Mouse (Mus musculus) brain, adult 2 months (tissue): ENCODE measurements at regions not wholly inside any gene's neighbourhood (a gene's known extent, or its start where the extent isn't known, plus 50 kb on each side); places are given as distances from the start of the nearest gene placed in this dataset.

Experiments used
- DNase-seq: peaks from one replicate; pipeline ENCODE4 v3.0.0; 2011; ENCODE audit warnings: low read depth, low spot score

DNA sequence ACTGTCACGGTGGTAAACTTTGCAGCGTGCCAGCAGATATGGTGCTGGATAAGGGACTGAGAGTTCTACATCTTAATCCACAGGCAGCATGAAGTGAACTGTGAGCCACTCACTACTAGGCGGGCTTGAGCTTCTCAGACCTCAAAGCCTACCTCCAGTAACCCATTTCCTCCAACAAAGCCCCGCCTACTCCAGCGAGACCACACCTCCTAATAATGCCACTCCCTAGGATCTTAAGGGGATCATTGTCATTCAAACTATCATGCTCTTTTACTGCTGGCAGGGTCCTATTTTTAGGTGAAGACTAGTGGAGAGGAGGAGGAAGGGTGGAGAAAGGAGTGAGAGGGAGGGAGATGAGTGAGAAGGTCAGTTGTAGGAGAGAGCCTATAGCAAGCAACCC lies 122.0 kb downstream of the Mycn start:
- no peak for DNase-seq

DNA sequence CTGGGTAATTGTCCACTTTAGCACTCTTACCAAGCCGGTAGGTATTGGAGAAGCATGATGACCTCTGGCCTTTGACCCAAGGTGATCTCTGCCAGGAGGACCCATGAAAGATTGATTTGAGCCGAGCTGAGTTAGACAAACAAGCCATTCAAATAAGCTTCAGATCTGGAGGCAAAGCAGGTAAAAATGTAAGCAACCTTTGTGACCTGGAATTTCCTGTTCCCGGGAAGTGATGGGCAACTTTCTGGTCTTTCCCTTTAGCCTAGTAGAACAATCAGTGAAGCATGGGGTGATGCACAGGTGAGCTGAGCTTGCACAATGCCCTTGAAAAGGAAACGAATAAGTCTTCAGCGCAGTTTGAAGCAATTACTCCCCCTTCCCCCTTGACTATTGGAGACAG lies 127.0 kb downstream of the Mycn start:
- no peak for DNase-seq

DNA sequence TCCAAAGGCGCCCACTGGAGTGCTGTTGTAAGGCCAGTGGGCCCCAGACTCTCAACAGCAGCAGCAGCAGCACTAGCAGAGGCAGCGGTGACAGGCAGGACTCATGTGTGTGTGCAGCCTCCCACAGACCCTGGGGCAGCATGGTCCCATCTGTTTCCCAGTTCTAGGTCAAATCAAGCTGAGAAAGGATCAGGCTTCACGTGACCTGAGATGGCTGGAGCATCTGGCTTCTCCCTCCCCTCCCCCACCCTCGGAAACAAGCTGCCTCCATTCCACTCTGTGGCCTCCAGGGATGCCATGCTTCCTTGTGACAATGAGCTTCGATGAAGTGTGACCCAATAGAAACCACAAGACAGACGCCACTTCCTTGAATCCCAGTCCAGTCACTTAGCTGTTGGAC lies 128.8 kb downstream of the Mycn start:
- DNase-seq = peak; percentile 12

DNA sequence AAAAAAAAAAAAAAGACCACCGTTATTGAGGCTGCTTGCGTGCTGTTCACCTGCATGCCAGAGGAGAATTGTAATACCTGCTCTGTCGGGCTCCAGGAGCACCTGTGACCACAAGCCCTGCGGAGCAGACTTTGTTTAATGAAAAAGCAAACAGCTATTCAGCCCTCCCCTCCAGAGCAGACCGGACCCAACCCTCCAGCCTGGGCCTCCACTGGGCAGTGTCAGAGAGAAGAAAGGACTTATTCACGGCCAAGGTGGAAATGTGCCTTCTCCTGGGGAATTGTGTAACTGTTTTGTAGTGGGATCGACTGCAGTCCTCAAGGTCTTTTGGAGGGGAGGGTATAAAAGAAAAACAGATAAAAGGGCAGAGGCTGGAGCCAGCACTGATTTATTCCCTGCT lies 130.8 kb downstream of the Mycn start:
- DNase-seq = peak; percentile 48

DNA sequence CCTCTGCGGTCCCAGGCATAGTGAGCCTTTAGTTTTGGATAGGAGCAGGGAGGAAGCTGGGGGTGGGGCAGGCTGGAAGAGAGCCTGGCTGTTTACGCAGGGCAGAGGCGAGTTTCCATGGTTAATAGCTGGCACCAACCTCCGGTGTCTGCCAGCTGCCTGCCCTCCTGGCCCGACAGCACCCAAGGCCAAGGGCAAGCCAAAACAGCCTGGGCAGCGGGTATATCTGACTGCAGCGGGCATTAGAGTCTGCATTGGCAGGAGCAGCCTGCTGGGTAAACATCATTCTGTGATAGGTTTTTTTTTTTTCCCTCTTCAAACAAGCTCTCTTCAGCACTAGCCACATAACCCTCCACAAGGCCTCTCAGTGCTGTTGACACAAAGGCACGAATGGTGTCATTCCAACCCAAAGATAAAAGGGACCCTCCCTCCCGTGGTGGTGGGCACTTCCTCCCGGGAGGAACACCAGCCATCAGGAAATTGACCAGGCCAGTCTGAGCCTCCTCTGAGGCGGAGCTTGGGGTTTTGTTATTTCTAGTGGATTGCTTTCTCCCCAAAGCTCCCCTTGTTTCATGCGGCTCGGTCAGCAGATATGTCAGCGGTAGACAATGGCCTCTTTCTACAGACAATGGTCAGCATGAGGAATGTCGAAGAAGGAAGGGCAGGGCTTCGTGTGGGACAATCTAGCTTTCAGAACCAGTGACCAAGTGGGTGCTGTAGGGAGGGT lies 131.4 kb downstream of the Mycn start:
- DNase-seq = peak; percentile 90

DNA sequence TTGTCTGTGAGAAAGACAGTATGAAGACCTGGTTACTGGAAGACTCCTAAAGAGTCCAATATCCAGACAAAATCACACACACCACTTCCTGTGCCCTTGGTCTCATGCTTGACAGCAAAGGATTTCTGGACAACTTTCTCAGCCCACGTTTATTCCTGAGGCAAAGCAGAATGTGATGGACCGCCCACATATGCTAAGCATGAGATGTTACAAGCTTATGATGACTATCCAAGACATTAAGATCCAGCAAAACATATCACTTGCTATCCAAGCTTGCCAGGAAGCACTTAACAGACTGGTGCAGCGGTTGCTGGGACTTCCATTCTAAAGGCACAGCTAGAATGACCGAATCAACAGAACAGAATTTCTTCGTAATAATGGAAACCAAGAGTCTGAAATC lies 133.6 kb downstream of the Mycn start:
- peak; percentile 65 for DNase-seq

DNA sequence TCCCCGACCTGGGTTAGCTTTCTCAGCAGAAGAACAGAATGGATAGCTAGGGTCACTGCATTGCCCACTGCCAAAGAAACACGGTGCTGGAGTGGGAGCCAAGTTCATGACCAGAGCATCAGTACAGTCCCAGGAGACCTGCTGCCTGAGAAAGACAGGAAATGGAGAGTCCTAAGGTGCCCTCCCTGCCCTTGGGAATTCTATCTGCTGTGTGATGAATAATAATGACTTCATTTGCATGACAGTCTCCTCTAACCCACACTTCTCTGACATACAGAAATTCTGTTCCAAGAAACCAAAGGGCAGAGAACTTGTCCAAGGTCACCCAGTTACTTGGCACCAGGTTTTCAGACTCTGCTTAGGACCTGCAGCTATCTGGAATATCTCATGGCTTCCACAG lies 138.1 kb downstream of the Mycn start:
- DNase-seq = no peak

DNA sequence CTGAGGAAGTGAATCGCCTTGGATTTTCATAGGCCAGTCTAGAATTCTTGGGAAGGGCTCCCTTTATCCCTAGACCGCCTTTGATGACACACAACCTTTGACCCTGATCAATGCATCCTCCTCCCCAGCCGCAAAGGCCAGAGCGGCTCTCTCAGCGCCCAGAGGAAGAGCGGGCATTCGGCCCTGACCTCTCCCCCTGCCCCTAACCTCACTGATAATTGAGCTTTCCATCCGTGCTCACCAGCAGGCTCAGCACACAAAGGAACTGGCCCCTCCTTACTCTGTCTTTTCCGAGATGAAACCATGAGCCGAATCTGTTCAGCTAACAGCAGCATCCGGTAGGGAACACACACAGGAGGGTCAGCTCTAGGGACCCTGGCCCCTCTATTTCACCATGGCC lies 139.3 kb downstream of the Mycn start:
- no peak for DNase-seq

DNA sequence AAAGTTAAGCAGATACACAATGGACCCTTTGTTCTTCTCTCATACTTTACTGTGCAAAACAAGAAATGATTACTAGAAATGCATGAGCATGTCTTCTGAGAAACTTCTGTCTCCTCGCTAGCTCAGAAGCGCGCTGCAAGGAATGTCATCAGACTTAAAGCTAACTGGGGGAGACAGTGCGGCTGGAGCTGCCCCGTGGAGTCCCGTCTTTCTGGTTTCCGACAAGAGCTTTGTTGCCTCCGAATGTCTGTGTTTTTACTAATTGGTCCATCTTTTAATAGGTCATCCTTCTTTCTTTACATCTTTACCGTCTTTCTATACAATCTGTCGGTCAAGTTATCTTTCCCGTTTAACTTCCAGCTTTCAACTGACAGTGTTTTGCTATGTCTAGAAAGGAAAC lies 140.0 kb downstream of the Mycn start:
- DNase-seq = no peak

DNA sequence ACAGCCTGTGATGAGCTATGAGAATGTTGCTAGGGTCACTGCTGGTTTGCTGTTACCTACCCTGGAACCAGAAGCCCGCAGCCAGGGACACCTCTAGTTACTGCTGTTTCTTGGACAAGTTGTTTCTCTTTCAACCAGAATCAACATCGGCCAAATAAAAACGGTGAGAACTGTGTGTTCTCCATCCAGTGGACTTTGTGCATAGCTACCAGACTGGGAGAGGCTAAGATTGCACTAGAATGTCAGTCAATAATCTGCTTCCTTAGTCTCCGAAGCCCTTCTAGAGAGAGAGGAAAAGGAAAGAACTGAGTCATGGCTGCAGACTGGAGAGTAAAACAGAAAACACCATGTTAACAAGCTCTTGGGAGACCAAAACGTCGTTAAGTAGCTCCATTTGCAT lies 141.6 kb downstream of the Mycn start:
- DNase-seq = no peak

DNA sequence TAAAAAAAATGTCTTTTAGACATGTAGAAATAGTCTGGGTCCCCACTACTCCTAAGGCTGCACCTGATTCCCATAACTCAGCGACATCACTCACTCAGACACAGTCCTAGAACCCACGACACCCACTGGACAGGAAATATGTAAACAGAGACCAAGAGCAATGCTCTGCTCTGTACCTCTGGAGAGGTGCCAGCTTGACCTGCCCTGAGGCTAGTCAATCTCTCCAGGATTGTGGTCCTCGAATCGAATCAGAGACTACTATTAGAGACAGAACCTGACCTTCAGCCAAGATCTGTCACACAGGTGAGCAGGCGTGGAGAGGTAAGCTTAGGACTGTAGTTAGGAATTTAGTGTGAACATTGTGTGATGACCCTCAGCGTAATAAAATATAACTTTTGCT lies 152.7 kb downstream of the Mycn start:
- no peak for DNase-seq

DNA sequence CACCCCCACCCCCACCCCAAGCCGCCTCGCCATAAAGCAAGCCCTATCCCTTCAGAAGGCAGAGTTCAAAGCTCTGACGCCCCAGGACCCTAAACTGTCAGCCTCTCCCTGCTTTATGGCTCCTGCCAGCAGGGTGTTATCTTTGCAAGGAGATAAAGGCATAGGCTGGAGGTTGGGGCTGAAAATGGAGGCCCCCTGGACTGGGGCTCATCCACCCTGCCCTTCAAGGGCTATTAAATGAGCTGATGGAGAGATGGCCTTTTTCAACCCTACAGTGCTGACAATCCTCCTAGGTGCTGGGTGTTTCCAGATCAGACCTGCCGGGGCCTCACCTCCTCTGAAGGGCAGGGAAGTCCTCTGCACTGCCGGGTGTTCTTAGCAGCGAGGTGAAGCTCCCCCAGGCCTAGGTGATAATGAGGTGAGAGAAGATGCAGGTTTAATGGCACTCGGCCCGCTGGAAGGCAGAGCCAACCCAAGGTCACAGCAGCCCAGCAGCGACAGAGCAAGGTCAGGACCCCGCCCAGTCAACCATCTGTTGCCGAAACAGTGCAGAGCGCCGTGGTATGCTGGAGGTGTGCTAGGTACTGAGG lies 153.4 kb downstream of the Mycn start:
- no peak for DNase-seq

DNA sequence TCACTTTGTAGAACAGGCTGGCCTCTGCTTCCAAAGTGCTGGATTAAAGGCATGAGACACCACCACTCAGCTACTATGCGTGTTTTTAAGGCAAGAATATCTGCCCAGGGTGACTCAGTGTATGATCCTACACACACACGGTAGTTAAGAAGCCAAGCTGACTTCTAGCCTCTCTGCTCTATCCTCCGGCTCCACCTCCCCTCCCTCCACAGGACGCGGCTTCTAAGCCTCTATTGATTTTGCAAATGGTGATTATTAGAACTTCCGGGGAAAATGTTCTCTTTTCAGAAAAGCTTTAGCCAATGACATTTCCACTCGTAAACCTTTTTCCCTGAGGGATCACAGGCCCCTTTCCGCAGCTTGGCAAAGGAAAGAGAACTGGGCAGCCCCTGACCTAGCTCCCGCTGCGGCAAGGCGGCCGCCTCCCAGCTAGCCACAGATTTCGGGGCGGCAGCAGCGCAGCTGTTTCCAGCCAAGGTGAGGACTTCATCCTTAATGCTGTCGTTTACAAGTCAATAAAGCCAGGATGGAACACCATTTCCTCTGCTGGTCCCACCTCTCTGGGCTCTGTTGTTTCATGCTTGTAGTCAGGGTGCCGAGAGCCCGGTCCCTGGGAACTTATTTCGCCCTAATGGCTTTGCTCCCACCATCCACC lies 154.0 kb downstream of the Mycn start:
- peak; percentile 33 for DNase-seq

DNA sequence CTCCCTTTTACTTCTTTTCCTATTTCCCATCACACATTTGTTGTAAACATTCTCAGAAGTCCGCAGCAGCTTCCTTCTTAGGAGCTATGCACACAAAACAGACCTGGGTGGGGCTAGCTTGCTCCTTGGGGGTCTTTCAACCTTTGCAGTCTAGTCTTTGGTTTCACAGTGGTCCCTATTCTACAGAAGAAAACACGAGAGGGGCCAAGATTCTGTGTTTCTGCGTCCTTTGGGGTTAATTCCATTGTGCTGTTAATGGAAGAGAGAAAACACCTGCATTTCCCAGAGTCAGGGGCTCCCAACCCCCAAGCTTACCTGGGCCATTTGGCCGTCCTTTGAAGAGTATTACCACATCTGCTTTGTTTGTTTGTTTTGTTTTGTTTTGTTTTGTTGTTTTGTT lies 154.6 kb downstream of the Mycn start:
- DNase-seq = no peak

DNA sequence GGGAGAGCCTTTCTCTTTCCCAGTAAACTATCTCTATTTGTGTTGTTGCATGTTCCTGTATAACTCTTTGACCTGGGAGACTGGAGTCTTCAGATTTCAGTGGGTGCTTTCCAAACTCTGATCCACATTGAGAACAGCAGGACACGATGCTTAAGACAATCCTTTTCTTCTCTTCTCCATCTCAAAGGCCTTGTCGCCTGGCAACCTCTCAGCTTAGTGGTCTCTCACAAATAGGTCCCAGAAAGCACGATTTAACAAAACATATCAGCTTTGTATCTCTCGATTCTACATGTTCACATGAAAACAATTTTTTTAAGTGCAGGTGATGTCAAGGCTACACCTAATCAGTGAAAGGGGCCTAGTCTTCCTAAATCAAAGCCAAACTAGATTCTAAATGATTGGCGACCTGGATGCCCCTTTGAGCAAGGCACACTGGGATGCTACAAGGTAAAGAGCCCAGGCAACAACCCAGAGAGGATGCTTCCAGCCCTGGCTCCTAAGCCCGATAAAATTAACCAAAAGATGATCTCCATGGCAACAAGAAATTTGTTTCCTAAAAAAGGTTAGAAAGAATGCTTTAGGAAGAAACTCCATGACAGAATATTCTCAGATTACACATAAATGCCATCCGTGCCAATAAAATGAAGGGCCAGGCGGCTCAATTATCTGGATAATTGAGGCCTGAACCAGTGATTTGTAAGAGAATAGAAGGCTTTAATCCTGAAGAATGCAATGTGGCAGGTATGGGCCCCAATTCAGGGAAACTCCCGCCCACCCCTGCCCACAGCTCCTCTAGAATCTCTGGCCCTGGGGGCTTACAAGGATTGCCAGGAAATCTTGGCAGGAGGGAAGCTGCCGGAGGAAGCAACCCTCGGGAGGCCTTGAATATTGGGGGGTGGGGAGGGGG lies 157.8 kb downstream of the Mycn start:
- DNase-seq = peak; percentile 57

DNA sequence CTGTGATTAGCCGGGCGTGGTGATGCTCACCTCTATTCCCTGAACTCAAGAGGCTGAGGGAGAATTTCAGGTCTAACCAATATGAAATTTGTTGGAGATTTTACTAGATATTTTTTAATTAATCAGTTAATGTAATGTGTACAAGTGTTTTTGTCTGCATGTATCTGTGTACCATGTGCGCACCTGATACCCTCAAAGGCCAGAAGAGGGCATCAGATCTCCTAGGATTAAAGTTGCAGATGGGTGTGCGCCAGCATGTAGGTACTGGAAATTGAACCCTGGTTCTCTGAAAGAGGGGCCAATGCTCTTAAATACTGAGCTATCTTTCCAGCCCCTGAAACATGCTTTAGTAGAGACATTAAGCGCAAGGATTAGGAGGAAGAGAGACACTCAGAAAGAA lies 160.2 kb downstream of the Mycn start:
- DNase-seq = peak; percentile 20

DNA sequence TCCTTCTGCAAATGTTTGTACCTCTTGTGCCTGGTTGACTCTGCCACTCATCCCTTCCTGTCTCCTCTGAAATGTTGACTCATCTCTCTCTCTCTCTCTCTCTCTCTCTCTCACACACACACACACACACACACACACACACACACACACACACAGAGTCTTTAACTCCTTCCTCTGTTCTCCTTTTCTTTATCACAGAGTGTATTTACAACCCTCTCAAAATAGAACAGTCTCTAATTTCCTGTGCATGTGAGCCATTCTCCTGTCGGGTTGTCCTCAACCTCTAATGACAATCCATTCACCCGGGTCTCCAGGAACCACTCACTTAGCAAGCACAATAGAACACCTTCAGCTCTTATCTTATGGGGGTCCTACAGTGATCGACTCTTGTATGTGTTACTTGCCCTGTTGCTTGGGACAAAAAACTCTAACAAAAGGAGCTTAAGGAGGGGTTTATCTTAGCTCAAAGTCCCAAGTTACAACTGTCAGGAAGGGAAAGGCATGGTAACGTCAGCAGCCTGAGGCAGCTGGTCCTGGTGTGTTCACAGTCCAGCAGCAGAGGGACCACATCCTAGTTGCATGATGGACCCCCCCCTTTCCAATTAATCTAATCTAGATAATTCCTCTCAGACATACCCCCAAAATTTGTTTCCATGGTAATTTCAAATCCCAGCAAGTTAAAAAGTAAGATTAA lies 163.0 kb downstream of the Mycn start:
- no peak for DNase-seq

DNA sequence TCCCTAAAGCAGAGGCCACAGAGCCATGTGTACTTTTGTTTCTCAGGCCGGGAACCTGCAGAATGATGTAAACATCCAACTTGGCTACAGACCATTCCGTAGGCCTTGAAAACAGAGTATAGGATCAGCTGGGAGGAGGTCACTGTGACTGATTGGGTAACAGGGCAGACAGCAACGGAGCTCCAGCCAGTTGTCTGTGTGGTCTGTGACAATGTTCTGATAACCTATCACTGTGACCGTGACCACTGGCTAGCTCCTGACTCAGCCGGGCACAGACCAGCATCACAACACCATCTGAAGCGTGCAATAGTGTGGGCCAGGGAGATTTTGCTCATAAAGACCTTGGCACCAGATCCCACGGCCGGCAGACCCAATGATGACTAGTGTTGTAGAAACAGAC lies 164.3 kb downstream of the Mycn start:
- no peak for DNase-seq

DNA sequence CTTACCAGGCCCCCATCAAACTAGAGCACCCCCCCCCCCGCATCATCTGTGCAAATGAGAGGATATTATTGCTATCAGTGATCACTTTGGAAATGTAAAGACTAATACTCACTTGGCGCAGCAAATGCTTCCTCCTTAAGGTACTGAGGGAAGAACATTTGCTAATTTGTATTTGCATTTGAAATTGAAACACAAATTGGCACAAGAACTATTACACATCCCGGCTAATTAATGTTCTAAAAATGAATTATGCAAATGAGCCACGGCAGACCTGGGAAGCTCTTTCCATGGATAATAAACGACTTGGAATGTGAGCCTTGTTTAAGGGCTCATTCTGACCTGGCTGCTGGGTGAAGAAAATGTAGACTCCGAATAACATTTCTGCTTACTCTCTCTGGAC lies 164.9 kb downstream of the Mycn start:
- peak; percentile 11 for DNase-seq

DNA sequence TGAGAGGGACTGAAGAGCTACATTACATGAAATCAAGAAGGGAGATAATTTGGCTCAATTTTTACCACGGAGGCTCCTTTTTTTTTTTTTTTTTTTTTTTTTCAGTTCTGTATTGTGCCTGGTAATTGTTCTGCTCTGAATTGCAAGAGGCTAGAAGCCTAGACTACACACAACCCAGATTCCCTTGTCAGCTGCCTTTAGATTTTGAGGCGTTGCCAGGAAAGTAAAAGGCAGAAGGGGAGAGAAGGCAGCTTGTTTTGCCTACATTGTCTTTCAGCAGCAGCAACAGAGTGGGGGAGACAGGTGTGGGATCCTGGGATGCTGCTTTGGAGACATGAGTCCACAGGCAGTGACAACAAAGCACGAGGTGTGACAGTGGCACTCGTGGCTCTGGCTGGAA lies 170.7 kb downstream of the Mycn start:
- peak; percentile 31 for DNase-seq

DNA sequence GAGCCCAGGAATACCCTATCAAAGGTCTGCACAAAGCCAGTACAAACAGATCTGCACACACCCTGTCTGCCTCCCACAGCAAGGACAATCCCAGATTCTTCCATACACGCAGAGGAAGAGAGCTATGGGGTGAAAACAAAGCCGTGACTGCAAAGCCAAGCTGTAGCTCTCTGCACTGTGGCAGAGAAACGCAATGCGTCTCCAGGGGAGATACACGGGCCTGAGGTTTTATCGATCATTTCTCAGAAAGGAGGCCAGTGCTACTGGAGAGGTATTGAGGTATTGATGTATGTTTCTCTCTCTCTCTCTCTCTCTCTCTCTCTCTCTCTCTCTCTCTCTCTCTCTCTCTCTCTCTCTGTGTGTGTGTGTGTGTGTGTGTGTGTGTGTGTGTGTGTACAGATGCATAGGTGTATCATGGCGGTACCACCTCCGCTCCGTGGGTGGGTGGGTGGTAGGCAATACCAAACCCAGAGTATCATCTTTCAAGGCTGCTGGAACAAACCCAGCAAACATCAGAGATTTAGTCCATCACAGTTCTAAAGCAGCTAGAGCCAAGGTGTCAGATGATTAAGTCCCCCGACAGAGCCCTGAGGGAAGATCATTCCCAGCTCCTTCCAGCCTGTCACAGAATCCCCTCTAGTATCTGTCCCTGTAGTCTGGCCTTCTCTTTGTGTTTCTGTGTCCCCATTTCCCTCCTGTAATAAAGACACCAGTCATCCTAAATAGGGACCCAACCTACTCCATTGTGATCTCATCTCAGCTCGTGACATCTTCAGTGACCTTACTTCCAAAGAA lies 175.0 kb downstream of the Mycn start:
- DNase-seq = peak; percentile 20
